Mouse (Mus musculus) CH12.LX (cell line): ENCODE measurements at regions not wholly inside any gene's neighbourhood (a gene's known extent, or its start where the extent isn't known, plus 50 kb on each side); places are given as distances from the start of the nearest gene placed in this dataset.

ENCODE experiments used
- CTCF ChIP-seq, 2 experiments: IDR thresholded peaks in 1 of 2; conservative IDR thresholded peaks in 1 of 2; 2 replicates each; pipeline ENCODE4 v1.5.1; 2011 to 2012; ENCODE audit warnings: low read depth in 2 of 2, low read length in 2 of 2, improper control_type of control experiment in 1 of 2, inconsistent platforms in 1 of 2, mild to moderate bottlenecking in 1 of 2, moderate library complexity in 1 of 2
- GABPA ChIP-seq: IDR thresholded peaks from 2 replicates; pipeline ENCODE4 v1.6.1; 2012; ENCODE audit warnings: low read depth, low read length, improper control_type of control experiment, inconsistent platforms; ENCODE audit not compliant: insufficient replicate concordance
- HCFC1 ChIP-seq: IDR thresholded peaks from 2 replicates; pipeline ENCODE4 v1.6.1; 2012; ENCODE audit warnings: low read depth, mild to moderate bottlenecking, inconsistent platforms, low read length, improper control_type of control experiment
- MAZ ChIP-seq: IDR thresholded peaks from 2 replicates; pipeline ENCODE4 v1.6.1; 2012; ENCODE audit warnings: low read depth, mild to moderate bottlenecking, inconsistent platforms, low read length, improper control_type of control experiment, moderate library complexity

DNA sequence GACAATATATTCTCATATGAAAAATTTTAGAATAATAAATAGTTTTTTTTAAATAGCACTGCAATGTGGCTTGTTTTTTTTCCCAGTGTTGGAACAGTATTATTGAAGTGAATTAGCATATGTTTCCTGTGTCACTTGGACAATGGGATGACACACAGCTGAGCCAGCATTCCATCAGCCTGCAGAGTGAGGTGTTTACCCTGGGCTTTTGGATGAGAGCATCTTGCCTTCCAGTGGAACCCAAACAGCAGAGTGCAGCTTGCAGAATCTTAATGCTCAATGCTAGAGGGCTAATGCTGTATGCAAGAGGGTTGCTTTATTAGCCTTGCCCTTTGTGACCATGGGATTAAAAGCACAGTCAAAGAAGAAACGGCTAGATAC is 205.1 kb downstream of the Rnf152 start:
- TF ChIP-seq MAZ (no peak), CTCF (conservative IDR thresholded peaks at IDR 0.05 in 1 of 2, IDR thresholded peaks at IDR 0.05 in 1 of 2; ENCODE audit: low read depth in 2 of 2, low read length in 2 of 2) (no peak), HCFC1 (no peak), GABPA (no peak)
